Mouse (Mus musculus) testis, adult 2 months (tissue): ENCODE measurements around the gene Rnase11.

Source experiments
- CTCF ChIP-seq: fragments of 200-500 bp; IDR thresholded peaks from 2 replicates; pipeline ENCODE4 v1.5.1; 2012; ENCODE audit warnings: low read depth, mild to moderate bottlenecking, inconsistent platforms, low read length, moderate library complexity; ENCODE audit not compliant: control insufficient read depth, insufficient read depth, insufficient replicate concordance
- POLR2A ChIP-seq: fragments of 200-500 bp; IDR thresholded peaks from 2 replicates; pipeline ENCODE4 v1.6.1; 2012; ENCODE audit warnings: low read depth, mild to moderate bottlenecking, inconsistent platforms, low read length, moderate library complexity; ENCODE audit not compliant: control insufficient read depth

DNA sequence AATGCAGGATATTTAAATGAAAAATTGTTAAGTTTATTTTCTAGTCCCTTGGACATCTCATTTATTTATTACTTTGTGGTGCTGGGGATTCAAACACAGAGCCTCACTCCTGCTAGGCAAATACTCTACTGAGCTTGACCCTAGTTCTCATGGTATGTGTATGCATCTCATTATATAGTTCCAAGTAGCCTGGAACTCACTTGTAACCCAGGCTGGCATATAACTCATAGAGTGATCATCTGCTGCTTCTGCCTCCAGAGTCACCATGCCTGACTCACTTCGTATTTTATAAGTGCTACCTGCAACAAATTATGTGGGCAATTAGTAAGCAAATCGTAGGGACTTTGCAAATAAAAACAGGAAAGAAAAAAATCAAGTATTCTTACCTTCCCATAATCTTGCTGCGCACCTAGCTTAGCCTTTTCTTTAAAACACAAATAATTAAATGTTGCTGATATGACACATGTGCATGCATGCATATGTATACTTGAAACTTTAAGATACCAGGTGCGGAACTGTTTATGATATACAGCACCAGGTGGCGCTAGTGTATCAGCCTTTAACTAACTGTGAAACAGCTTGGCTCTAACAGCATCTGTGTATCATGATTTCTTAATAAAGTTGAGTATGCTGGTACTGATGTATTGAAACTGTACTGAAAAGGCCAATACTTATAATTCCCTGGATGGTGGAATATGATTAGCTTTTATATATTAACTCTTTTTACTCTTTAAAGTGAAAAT lies 23.4 kb downstream of the Rnase11 start:
- TF ChIP-seq POLR2A (no peak), CTCF (peak; percentile 21; the same call in 1 of the 2 replicates)
